Mouse (Mus musculus): ENCODE measurements at regions not wholly inside any gene's neighbourhood (a gene's known extent, or its start where the extent isn't known, plus 50 kb on each side); places are given as distances from the start of the nearest gene placed in this dataset.

GRCm38 (mm10) chr10:111558675-111559340, 52.7 kb downstream of the Phlda1 start:
- Histone ChIP-seq H3K27ac (ENCODE audit: low read depth) (0 out of 2 replicates have a peak overlapping the region, but pooled peaks have one; percentile 8), H3K4me1 (replicated peaks; ENCODE audit: control insufficient read depth, insufficient read depth, low read length) (peaks cover 29% of the 10 kb centered on the region), H3K36me3 (ENCODE audit: control insufficient read depth, insufficient read depth, low read length) (no peaks in the 10 kb centered on the region), H3K27me3 (replicated peaks; ENCODE audit: control insufficient read depth, insufficient read depth, low read length) (no peaks in the 10 kb centered on the region), H3K9me3 (ENCODE audit: control insufficient read depth, low read length) (no peaks in the 10 kb centered on the region), H3K4me3 (ENCODE audit: low read depth, low read length) (no peak overlapping the region), H3K4me2 (ENCODE audit: low read length) (no peak overlapping the region), H3K9ac (ENCODE audit: low read length) (no peak overlapping the region)
- WGBS: 26% methylated on average over 10 of the region's 10 CpGs
- DNase-seq (ENCODE audit: low spot score) (no peak), ATAC-seq (replicated peaks; ENCODE audit: low FRiP score, low TSS enrichment, low read depth) (peak; percentile 24; the same call in 1 of the 2 replicates)

DNA sequence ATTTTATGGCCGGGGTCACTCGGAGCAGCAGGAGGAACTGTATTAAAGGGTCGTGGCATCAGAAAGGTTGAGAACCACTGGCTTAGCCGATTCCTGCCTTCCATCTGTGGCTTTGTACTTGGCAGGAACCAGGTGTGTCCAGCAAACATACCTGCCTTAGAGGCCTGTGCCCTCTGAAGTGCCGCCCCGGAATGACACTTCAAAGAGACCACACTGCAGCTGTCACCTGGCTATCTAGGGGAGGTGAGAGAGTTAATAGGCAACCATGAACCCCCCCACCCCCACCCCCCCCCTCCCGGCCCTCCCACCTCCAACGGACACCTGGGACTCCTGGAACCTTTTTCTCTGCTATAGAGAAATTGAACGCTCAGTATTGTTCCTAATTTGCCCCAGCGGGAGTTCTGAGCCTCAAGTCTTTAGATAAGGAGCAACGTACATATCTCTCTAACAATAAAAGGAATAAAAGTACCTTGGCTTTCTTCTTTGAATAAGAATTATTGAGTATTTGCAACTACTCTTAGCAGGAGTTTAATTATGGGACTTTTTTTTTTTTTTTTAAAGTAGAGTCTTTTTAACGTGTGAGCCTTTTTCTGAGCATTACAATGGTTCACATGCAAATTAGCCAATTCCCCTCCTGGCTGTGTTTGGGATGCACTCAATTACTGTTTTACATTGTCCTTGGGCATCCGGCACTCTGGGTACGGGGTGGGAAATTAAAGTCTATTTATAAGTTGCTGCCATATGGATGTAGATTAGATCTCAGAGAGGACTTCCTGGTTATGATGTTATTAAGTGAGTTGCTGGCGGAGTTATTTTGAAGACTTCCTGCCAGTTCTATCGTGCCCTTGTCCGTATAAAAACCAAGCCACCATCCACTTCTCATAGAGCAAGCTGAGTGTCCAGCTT, 53.5 kb downstream of the Phlda1 start:
- WGBS: 46% methylated on average over 17 of the region's 17 CpGs
- no peaks in the 10 kb centered on the region for H3K36me3 ChIP-seq (ENCODE audit: control insufficient read depth, insufficient read depth, low read length)
- peak; percentile 69 for ATAC-seq (replicated peaks; ENCODE audit: low FRiP score, low TSS enrichment, low read depth)
- no peak overlapping the region for H3K4me3 ChIP-seq (ENCODE audit: low read depth, low read length)
- peaks cover 30% of the 10 kb centered on the region for H3K4me1 ChIP-seq (replicated peaks; ENCODE audit: control insufficient read depth, insufficient read depth, low read length)
- H3K9ac ChIP-seq (ENCODE audit: low read length): no peak overlapping the region
- H3K4me2 ChIP-seq (ENCODE audit: low read length): no peak overlapping the region
- DNase-seq (ENCODE audit: low spot score): no peak
- no peaks in the 10 kb centered on the region for H3K9me3 ChIP-seq (ENCODE audit: control insufficient read depth, low read length)
- H3K27ac ChIP-seq (ENCODE audit: low read depth): no peak overlapping the region
- H3K27me3 ChIP-seq (replicated peaks; ENCODE audit: control insufficient read depth, insufficient read depth, low read length): no peaks in the 10 kb centered on the region

DNA sequence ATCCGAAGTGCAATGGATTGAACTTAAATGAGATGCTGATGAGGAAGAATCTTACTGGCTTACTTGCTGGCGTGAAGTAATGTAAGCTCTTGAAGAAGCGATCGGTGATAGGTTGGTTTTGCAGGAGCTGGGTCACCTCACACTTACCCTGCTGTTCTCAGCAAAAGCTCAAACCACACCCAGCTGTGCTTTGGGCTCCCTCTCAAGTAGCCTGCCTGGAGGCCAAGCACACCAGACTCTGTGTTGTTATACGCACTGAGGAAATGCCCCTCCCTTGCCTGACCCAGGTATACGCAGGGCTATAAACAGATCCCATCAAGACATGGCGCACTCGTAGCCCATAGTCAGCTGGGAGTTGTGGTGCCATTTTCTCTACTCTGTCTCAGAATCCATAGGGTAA, 56.5 kb downstream of the Phlda1 start:
- Histone ChIP-seq H3K9me3 (ENCODE audit: control insufficient read depth, low read length) (no peaks in the 10 kb centered on the region), H3K9ac (ENCODE audit: low read length) (no peak overlapping the region), H3K27me3 (replicated peaks; ENCODE audit: control insufficient read depth, insufficient read depth, low read length) (no peaks in the 10 kb centered on the region), H3K4me3 (ENCODE audit: low read depth, low read length) (no peak overlapping the region), H3K4me1 (replicated peaks; ENCODE audit: control insufficient read depth, insufficient read depth, low read length) (peaks cover 32% of the 10 kb centered on the region), H3K4me2 (ENCODE audit: low read length) (no peak overlapping the region), H3K27ac (ENCODE audit: low read depth) (no peak overlapping the region), H3K36me3 (ENCODE audit: control insufficient read depth, insufficient read depth, low read length) (no peaks in the 10 kb centered on the region)
- WGBS: 71% methylated on average over 8 of the region's 8 CpGs
- DNase-seq (ENCODE audit: low spot score) (no peak), ATAC-seq (replicated peaks; ENCODE audit: low FRiP score, low TSS enrichment, low read depth) (no peak; the same call in 1 of the 2 replicates)

GRCm38 (mm10) chr10:111566873-111567381, 60.8 kb downstream of the Phlda1 start:
- Histone ChIP-seq H3K9me3 (ENCODE audit: control insufficient read depth, low read length) (no peaks in the 10 kb centered on the region), H3K4me1 (replicated peaks; ENCODE audit: control insufficient read depth, insufficient read depth, low read length) (peaks cover 9% of the 10 kb centered on the region; the same call in 1 of the 2 replicates), H3K36me3 (ENCODE audit: control insufficient read depth, insufficient read depth, low read length) (no peaks in the 10 kb centered on the region), H3K4me3 (ENCODE audit: low read depth, low read length) (no peak overlapping the region), H3K27me3 (replicated peaks; ENCODE audit: control insufficient read depth, insufficient read depth, low read length) (no peaks in the 10 kb centered on the region), H3K27ac (ENCODE audit: low read depth) (no peak overlapping the region), H3K9ac (ENCODE audit: low read length) (no peak overlapping the region), H3K4me2 (ENCODE audit: low read length) (no peak overlapping the region)
- ATAC-seq (replicated peaks; ENCODE audit: low FRiP score, low TSS enrichment, low read depth): no peak
- DNase-seq (ENCODE audit: low spot score): no peak
- 76% methylated on average over 12 of the region's 12 CpGs for WGBS

DNA sequence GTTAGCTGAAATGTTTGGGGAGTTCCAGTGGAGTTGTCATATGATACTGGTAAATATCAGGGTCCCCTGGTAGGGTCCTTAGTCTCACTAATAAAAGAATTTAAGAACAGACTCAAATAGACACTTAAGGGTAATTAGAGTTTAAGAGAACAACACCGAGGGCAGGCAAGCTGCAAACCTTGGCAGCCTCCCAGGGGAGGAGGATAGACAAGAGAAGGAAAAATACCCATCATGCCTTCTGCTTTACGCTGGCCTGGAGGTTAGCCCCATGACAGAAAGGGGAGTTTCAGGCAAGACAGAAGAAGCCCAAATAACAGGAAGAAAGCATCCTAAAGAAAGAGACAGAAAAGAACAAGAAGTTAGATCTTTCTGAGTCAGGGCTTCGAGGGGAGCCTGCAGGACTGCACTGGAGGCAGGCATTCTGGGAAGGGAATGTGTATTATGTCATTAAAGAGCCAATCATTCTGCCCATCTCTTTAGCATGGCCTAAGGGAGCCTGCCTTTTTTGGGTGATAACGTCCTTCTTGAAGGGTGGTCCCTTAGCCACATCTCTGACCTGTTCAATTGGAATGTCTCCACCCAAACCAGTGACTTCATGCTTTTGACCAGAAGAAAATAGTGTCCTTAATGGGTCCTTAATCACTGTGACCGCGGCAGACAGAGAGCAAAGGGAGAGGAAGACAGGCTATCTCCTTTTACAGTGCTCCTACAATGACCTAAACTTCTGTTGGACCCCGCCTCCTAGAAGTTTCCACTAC, 64.6 kb downstream of the Phlda1 start:
- no peaks in the 10 kb centered on the region for H3K27me3 ChIP-seq (replicated peaks; ENCODE audit: control insufficient read depth, insufficient read depth, low read length)
- H3K9ac ChIP-seq (ENCODE audit: low read length): no peak overlapping the region
- no peak overlapping the region for H3K27ac ChIP-seq (ENCODE audit: low read depth)
- WGBS: 63% methylated on average over 7 of the region's 7 CpGs
- ATAC-seq (replicated peaks; ENCODE audit: low FRiP score, low TSS enrichment, low read depth) (no peak), DNase-seq (ENCODE audit: low spot score) (no peak)
- H3K4me3 ChIP-seq (ENCODE audit: low read depth, low read length): no peak overlapping the region
- H3K36me3 ChIP-seq (ENCODE audit: control insufficient read depth, insufficient read depth, low read length): no peaks in the 10 kb centered on the region
- H3K9me3 ChIP-seq (ENCODE audit: control insufficient read depth, low read length): no peaks in the 10 kb centered on the region
- no peak overlapping the region for H3K4me2 ChIP-seq (ENCODE audit: low read length)
- H3K4me1 ChIP-seq (replicated peaks; ENCODE audit: control insufficient read depth, insufficient read depth, low read length): peaks cover 5% of the 10 kb centered on the region; the same call in 1 of the 2 replicates

- H3K27me3 ChIP-seq (replicated peaks; ENCODE audit: control insufficient read depth, insufficient read depth, low read length): no peaks in the 10 kb centered on the region
- DNase-seq (ENCODE audit: low spot score) (no peak), ATAC-seq (replicated peaks; ENCODE audit: low FRiP score, low TSS enrichment, low read depth) (no peak)
- H3K4me1 ChIP-seq (replicated peaks; ENCODE audit: control insufficient read depth, insufficient read depth, low read length): peaks cover 23% of the 10 kb centered on the region
- WGBS: 44% methylated on average over 4 of the region's 4 CpGs
- no peak overlapping the region for H3K9ac ChIP-seq (ENCODE audit: low read length)
- no peaks in the 10 kb centered on the region for H3K9me3 ChIP-seq (ENCODE audit: control insufficient read depth, low read length)
- H3K4me3 ChIP-seq (ENCODE audit: low read depth, low read length): no peak overlapping the region
- no peak overlapping the region for H3K27ac ChIP-seq (ENCODE audit: low read depth)
- no peaks in the 10 kb centered on the region for H3K36me3 ChIP-seq (ENCODE audit: control insufficient read depth, insufficient read depth, low read length)
- no peak overlapping the region for H3K4me2 ChIP-seq (ENCODE audit: low read length)
These were observed 68.1 kb downstream of the Phlda1 start for GRCm38 (mm10) chr10:111574231-111574630.

DNA sequence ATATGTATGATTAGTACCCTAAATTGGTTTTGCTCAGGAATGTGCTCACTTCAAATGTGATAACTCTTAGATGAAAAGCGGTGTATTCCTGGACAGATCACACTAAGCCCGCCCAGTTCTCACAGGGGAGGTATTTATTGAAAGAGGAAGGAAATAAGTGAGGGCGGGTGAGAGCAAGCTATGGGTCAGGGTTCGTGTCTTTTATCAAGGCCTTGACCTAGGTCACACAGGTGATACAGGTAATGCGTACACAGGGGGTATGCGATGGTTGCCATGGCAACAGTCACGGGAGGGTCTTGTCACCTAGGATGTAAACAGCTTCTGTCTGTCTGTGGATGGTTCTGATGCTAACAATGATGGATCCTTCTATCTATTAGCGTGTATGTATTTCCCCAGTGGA, 68.7 kb downstream of the Phlda1 start:
- Histone ChIP-seq H3K27ac (ENCODE audit: low read depth) (no peak overlapping the region), H3K4me1 (replicated peaks; ENCODE audit: control insufficient read depth, insufficient read depth, low read length) (peaks cover 24% of the 10 kb centered on the region), H3K4me3 (ENCODE audit: low read depth, low read length) (no peak overlapping the region), H3K9ac (ENCODE audit: low read length) (no peak overlapping the region), H3K9me3 (ENCODE audit: control insufficient read depth, low read length) (no peaks in the 10 kb centered on the region), H3K4me2 (ENCODE audit: low read length) (no peak overlapping the region), H3K36me3 (ENCODE audit: control insufficient read depth, insufficient read depth, low read length) (no peaks in the 10 kb centered on the region), H3K27me3 (replicated peaks; ENCODE audit: control insufficient read depth, insufficient read depth, low read length) (no peaks in the 10 kb centered on the region)
- no peak for ATAC-seq (replicated peaks; ENCODE audit: low FRiP score, low TSS enrichment, low read depth)
- DNase-seq (ENCODE audit: low spot score): no peak
- WGBS: 73% methylated on average over 8 of the region's 8 CpGs

DNA sequence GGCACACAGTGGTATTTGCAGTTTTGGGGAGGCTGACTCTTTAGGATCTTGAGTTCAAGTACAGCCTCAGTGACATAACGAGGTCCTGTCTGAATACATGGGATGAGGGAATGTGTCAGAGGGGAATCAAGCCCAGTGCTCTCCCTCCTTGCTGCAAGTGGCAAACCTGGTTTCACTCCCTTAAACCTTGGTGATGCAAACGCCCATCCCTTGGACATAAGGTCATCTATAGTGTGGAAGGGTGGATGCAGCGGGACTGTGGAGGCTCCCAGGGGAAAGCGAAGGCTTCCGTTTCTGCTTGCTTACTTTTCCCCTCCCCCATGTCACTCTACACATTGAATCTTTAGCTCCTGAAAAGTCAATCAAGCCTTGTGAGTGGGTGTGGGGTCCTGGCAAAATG, 69.2 kb downstream of the Phlda1 start:
- DNase-seq (ENCODE audit: low spot score) (no peak), ATAC-seq (replicated peaks; ENCODE audit: low FRiP score, low TSS enrichment, low read depth) (no peak)
- H3K4me1 ChIP-seq (replicated peaks; ENCODE audit: control insufficient read depth, insufficient read depth, low read length): peaks cover 25% of the 10 kb centered on the region
- no peak overlapping the region for H3K9ac ChIP-seq (ENCODE audit: low read length)
- H3K27ac ChIP-seq (ENCODE audit: low read depth): peak overlapping the region; percentile 55; the same call in 1 of the 2 replicates
- no peak overlapping the region for H3K4me3 ChIP-seq (ENCODE audit: low read depth, low read length)
- no peaks in the 10 kb centered on the region for H3K27me3 ChIP-seq (replicated peaks; ENCODE audit: control insufficient read depth, insufficient read depth, low read length)
- no peak overlapping the region for H3K4me2 ChIP-seq (ENCODE audit: low read length)
- 65% methylated on average over 5 of the region's 5 CpGs for WGBS
- H3K9me3 ChIP-seq (ENCODE audit: control insufficient read depth, low read length): no peaks in the 10 kb centered on the region
- no peaks in the 10 kb centered on the region for H3K36me3 ChIP-seq (ENCODE audit: control insufficient read depth, insufficient read depth, low read length)
